Mouse (Mus musculus) liver, postnatal 0 days (tissue): ENCODE measurements around the gene Zfp773. TPM values are rescaled to one million over a fixed set of nuclear protein-coding genes. Genes with fewer than 3 reads are reported as not detected.

Experiments used
- ATAC-seq: fragments of 200-750 bp; cut with Nextera tagmentation; 2 replicates; pipeline ENCODE4 v1.8.0; 2017; ENCODE audit warnings: mild to moderate bottlenecking, moderate library complexity
- DNase-seq: peaks from one replicate; pipeline ENCODE4 v3.0.0-alpha.2; 2016
- H3K27ac ChIP-seq: fragments of 300-500 bp; sonication (generic); 2 replicates; pipeline ENCODE4 v1.5.1; 2014; ENCODE audit warnings: antibody characterized with exemption, moderate library complexity, mild to moderate bottlenecking, low read depth
- H3K27me3 ChIP-seq: fragments of 300-500 bp; sonication (generic); 2 replicates; pipeline ENCODE4 v1.6.1; 2014; ENCODE audit warnings: low read length, control low read depth, mixed read lengths; ENCODE audit not compliant: insufficient read depth
- H3K36me3 ChIP-seq: fragments of 300-500 bp; sonication (generic); replicated peaks from 2 replicates; pipeline ENCODE4 v1.6.1; 2014; ENCODE audit warnings: mild to moderate bottlenecking, control low read depth, low read length, moderate library complexity, mixed read lengths; ENCODE audit not compliant: insufficient read depth
- H3K4me1 ChIP-seq: fragments of 300-500 bp; sonication (generic); 2 replicates; pipeline ENCODE4 v1.6.1; 2014; ENCODE audit warnings: antibody characterized with exemption, mild to moderate bottlenecking, control low read depth; ENCODE audit not compliant: insufficient read depth
- H3K4me2 ChIP-seq: fragments of 300-500 bp; sonication (generic); 2 replicates; pipeline ENCODE4 v1.6.1; 2014; ENCODE audit warnings: low read depth, mild to moderate bottlenecking, low read length, moderate library complexity, mixed read lengths
- H3K4me3 ChIP-seq: fragments of 300-500 bp; sonication (generic); 2 replicates; pipeline ENCODE4 v1.5.1; 2014; ENCODE audit warnings: low read depth, low read length
- H3K9ac ChIP-seq: fragments of 300-500 bp; sonication (generic); replicated peaks from 2 replicates; pipeline ENCODE4 v1.6.1; 2014; ENCODE audit warnings: mild to moderate bottlenecking, moderate library complexity
- H3K9me3 ChIP-seq: fragments of 300-500 bp; sonication (generic); 2 replicates; pipeline ENCODE4 v1.6.1; 2016; ENCODE audit warnings: mild to moderate bottlenecking, control low read depth, low read length, mixed read lengths
- CTCF ChIP-seq: sonication (generic); IDR thresholded peaks from 2 replicates; pipeline ENCODE4 v1.5.1; 2016; ENCODE audit warnings: antibody characterized with exemption, low read depth
- EP300 ChIP-seq: IDR thresholded peaks from 2 replicates; pipeline ENCODE4 v1.6.1; 2016; ENCODE audit warnings: antibody characterized with exemption, low read depth, mild to moderate bottlenecking
- WGBS: fragments of 180-500 bp; shearing (Covaris S2); extraction: QIAGEN DNeasy Blood & Tissue Kit; methylation state at CpG from one replicate; pipeline ENCODE4 v1.1.7; 2014; ENCODE audit not compliant: insufficient replicate concordance; 5-methylcytosine and 5-hydroxymethylcytosine counted together
- polyA plus RNA-seq: library from polyadenylated mRNA; unstranded; fragments of >200 nt; fragmentation: Nextera tagmentation; extraction: Ambion mirVana; gene quantifications from 2 replicates; pipeline ENCODE4 v1.2.1, GENCODE M21; 2015

Gene Zfp773
- polyA plus RNA-seq, 1 experiment from 2014 or later = 0.27 TPM

- ATAC-seq (no peak), DNase-seq (no peak)
- Histone ChIP-seq H3K27me3 (no peaks in the 10 kb centered on the region), H3K36me3 (peaks cover 11% of the 10 kb centered on the region), H3K4me3 (peak overlapping the region; percentile 69), H3K4me1 (peaks cover 6% of the 10 kb centered on the region; the same call in 1 of the 2 replicates), H3K4me2 (peak overlapping the region; percentile 74), H3K9ac (no peak overlapping the region), H3K27ac (no peak overlapping the region), H3K9me3 (no peaks in the 10 kb centered on the region)
- 47% methylated on average over 6 of the region's 6 CpGs for WGBS
- TF ChIP-seq EP300 (no peak), CTCF (no peak)
These were observed 15.0 kb downstream of the Zfp773 start for GRCm38 (mm10) chr7:7121602-7121980.

GRCm38 (mm10) chr7:7120921-7121601, 15.5 kb downstream of the Zfp773 start, which contains the start of gene Zfp954:
Gene Zfp954 (minus strand): TSS chr7:7121488.
- Histone ChIP-seq H3K27ac (peak within 1 kb of the TSS; percentile 70), H3K36me3 (peaks cover 15% of the 10 kb centered on the region), H3K9ac (peak within 1 kb of the TSS; percentile 59), H3K4me2 (peak within 1 kb of the TSS; percentile 74), H3K4me1 (peaks cover 6% of the 10 kb centered on the region; the same call in 1 of the 2 replicates), H3K9me3 (no peaks in the 10 kb centered on the region), H3K27me3 (no peaks in the 10 kb centered on the region), H3K4me3 (peak within 1 kb of the TSS; percentile 69)
- TF ChIP-seq EP300 (no peak), CTCF (peak; percentile 60)
- ATAC-seq (peak; percentile 97), DNase-seq (peak; percentile 84)
- WGBS = under 1% methylated on average over 30 of the region's 30 CpGs

- Histone ChIP-seq H3K4me2 (no peak overlapping the region), H3K9ac (no peak overlapping the region), H3K4me3 (no peak overlapping the region), H3K9me3 (no peaks in the 10 kb centered on the region), H3K27me3 (no peaks in the 10 kb centered on the region), H3K36me3 (peaks cover 27% of the 10 kb centered on the region), H3K4me1 (peaks cover 6% of the 10 kb centered on the region; the same call in 1 of the 2 replicates), H3K27ac (no peak overlapping the region)
- TF ChIP-seq CTCF (no peak), EP300 (no peak)
- DNase-seq (no peak), ATAC-seq (no peak)
- WGBS = 82% methylated on average over 2 of the region's 2 CpGs
These were observed 18.1 kb downstream of the Zfp773 start for GRCm38 (mm10) chr7:7118441-7118840.

- Histone ChIP-seq H3K27ac (no peak overlapping the region), H3K27me3 (no peaks in the 10 kb centered on the region), H3K4me1 (no peaks in the 10 kb centered on the region), H3K9ac (no peak overlapping the region), H3K4me3 (no peak overlapping the region), H3K9me3 (no peaks in the 10 kb centered on the region), H3K36me3 (no peaks in the 10 kb centered on the region), H3K4me2 (no peak overlapping the region)
- 85% methylated on average over 7 of the region's 7 CpGs for WGBS
- TF ChIP-seq EP300 = no peak
- no peak for TF ChIP-seq CTCF
- ATAC-seq (no peak), DNase-seq (no peak)
These were observed 28.1 kb downstream of the Zfp773 start for GRCm38 (mm10) chr7:7108501-7108900.

Other genes with a start within 250 kb of the Zfp773 start
- gene Aurkc, start 141.5 kb downstream of the Zfp773 start, polyA plus RNA-seq = not detected in 2 replicates
- 3.1 and 3.5 TPM in 2 replicates for gene Zfp954, start 15.3 kb downstream of the Zfp773 start, polyA plus RNA-seq
- gene Zfp418, start 34.6 kb upstream of the Zfp773 start, polyA plus RNA-seq = 0.27 and 0.29 TPM in 2 replicates
- 0.94 and 1.0 TPM in 2 replicates for gene Zfp772, start 73.2 kb upstream of the Zfp773 start, polyA plus RNA-seq
- 0.12 TPM in 1 of 2 replicates, not detected in the other for gene Vmn2r29, start 110.6 kb upstream of the Zfp773 start, polyA plus RNA-seq
- 0.36 and 0.82 TPM in 2 replicates for gene Gm45844, start 141.5 kb upstream of the Zfp773 start, polyA plus RNA-seq
- 13.3 and 16.3 TPM in 2 replicates for gene Clcn4, start 164.1 kb upstream of the Zfp773 start, polyA plus RNA-seq
- not detected in 2 replicates for gene Vmn2r30, start 200.9 kb upstream of the Zfp773 start, polyA plus RNA-seq
- not detected in 2 replicates for gene Gm45783, start 237.8 kb upstream of the Zfp773 start, polyA plus RNA-seq